Mouse (Mus musculus) layer of hippocampus, adult 9-10 months (tissue): Measurements from ENCODE around the gene Urod.
A peak's percentile ranks its signal among the peaks of the same experiment; 100 is the strongest.

Source experiments
- DNase-seq: peaks from one replicate; pipeline ENCODE4 v3.0.0; 2022; ENCODE audit warnings: low spot score

Urod gene

GRCm38 (mm10) chr4:116995131-116995797 is 1.1 kb upstream of the Urod start, which contains the start of gene Hectd3:
Gene Hectd3 (plus strand): TSS chr4:116995317.
- DNase-seq, result peak; percentile 40

DNA sequence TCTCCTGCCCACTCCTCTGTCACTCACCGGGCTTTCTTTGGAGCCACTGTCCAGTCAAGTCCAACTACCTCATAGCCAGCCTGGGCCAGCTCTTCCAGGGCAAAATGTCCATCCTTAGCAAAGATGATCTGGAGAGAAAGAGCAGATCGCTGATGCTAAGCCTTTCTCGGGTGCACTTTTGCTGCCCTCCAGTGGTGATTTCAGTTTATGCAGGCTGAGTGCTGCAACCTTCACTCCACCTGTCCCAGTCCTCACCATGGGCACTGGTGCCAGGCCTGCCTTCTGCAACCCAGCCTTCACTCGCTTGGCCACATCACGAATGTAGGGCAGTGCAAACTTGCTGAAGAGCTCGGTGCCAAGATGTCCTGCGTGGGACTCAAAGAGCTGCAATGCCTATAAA is 2.8 kb downstream of the Urod start:
- peak; percentile 90 for DNase-seq

DNA sequence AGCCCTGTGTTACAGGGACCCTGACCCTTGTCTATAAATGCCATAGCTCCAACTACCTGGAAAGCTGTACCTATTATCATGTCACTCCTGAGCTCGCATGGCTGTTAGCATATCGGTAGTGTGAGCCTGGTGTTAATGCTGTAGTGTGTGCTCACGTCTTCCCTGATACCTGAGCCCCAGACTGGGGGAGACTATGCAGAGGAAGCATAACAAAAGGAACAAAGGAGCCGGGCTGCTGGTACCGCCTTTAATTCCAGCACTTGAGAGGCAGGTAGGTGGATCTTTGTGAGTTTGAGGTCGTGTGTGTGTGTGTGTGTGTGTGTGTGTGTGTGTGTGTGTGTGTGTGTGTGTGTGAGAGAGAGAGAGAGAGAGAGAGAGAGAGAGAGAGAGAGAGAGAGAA is 4.5 kb downstream of the Urod start:
- DNase-seq, result no peak

- no peak for DNase-seq
Observed at GRCm38 (mm10) chr4:116987122-116987456, 7.1 kb downstream of the Urod start.

- DNase-seq, result peak; percentile 47
Observed at GRCm38 (mm10) chr4:116986400-116987121, 7.7 kb downstream of the Urod start.

GRCm38 (mm10) chr4:116985681-116986080 is 8.5 kb downstream of the Urod start:
- no peak for DNase-seq

DNA sequence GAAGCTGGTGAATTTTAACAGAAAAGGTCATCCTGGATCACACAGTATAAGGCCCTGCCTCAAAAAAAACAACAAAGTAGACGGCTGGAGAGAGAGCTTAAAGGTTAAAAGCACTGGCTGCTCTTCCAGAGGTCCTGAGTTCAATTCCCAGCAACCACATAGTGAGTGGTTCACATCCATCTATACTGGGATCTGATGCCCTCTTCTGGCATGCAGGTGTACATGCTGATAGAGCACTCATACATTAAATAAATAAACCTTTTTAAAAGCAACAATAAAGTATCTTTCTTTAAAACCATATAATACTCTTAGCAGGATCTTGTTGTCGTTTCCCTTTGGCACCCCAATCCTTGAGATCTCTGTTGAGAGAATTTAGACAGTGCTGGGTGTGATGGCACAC is 17.7 kb downstream of the Urod start:
- no peak for DNase-seq

- no peak for DNase-seq
Observed at GRCm38 (mm10) chr4:116954951-116955350, 39.3 kb downstream of the Urod start.

- DNase-seq, result no peak
Observed at GRCm38 (mm10) chr4:116951642-116952041, 42.6 kb downstream of the Urod start.

GRCm38 (mm10) chr4:116944055-116944454 is 50.2 kb downstream of the Urod start:
- no peak for DNase-seq

GRCm38 (mm10) chr4:116942695-116943094 is 51.5 kb downstream of the Urod start:
- no peak for DNase-seq
